Mouse (Mus musculus) cortical plate, adult 2 months (tissue): ENCODE data around the gene Alms1. TPM values are rescaled to one million over a fixed set of nuclear protein-coding genes. Genes with fewer than 3 reads are reported as not detected.
"Not testable (repeated sequence)": the region's sequence is repeated elsewhere in the genome, so short reads cannot be mapped to it uniquely, and the experiment has no call there.

Source experiments
- H3K27ac ChIP-seq: fragments of 200-500 bp; 2 replicates; pipeline ENCODE4 v1.5.1; 2012; ENCODE audit warnings: low read length, control low read depth, inconsistent platforms; ENCODE audit not compliant: insufficient read depth
- H3K4me1 ChIP-seq: fragments of 200-500 bp; 2 replicates; pipeline ENCODE4 v1.6.1; 2011; ENCODE audit warnings: low read length; ENCODE audit not compliant: control insufficient read depth, insufficient read depth
- H3K4me3 ChIP-seq: fragments of 200-500 bp; 2 replicates; pipeline ENCODE4 v1.5.1; 2011; ENCODE audit warnings: mild to moderate bottlenecking, low read length, control low read depth; ENCODE audit not compliant: insufficient read depth
- CTCF ChIP-seq: fragments of 200-500 bp; IDR thresholded peaks from 2 replicates; pipeline ENCODE4 v1.5.1; 2011; ENCODE audit warnings: mild to moderate bottlenecking, control low read depth, low read length; ENCODE audit not compliant: insufficient read depth; ENCODE audit errors: extremely low read depth
- POLR2A ChIP-seq: fragments of 200-500 bp; IDR thresholded peaks from 2 replicates; pipeline ENCODE4 v1.6.1; 2011; ENCODE audit warnings: mild to moderate bottlenecking, low read length, control low read depth; ENCODE audit not compliant: insufficient read depth; ENCODE audit errors: extremely low read depth
- polyA plus RNA-seq: library from polyadenylated mRNA; depleted of rRNA; stranded (reverse); fragments of >200 nt; gene quantifications from 2 replicates; pipeline ENCODE4 v1.2.3, GENCODE M21; 2012

Alms1 gene
- polyA plus RNA-seq, 1 experiment: 4.4 TPM

DNA sequence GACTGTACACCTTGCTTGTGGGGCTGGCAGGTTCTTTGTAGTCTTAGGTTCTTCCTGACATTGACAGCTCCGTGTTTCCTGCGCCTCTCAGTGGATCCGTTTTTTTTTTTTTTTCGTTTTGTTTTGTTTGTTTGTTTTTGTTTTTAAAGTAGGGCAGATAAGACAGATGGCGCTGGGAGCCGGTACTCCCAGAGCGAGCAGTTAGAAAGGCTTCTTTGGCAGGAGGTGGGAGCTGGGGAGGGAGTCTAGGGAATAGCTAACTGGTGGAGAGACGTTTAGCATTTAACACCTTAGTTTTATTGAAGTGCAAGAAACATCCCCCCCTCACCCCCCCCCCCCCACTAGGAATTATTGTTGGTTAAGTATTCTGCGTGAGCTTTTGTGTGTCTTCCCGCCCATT is 833 bp downstream of the Alms1 start:
- H3K4me1 ChIP-seq: no peaks in the 10 kb centered on the region
- no peak for TF ChIP-seq CTCF
- TF ChIP-seq POLR2A: no peak
- H3K27ac ChIP-seq: no peak overlapping the region
- H3K4me3 ChIP-seq: peak overlapping the region; percentile 68

DNA sequence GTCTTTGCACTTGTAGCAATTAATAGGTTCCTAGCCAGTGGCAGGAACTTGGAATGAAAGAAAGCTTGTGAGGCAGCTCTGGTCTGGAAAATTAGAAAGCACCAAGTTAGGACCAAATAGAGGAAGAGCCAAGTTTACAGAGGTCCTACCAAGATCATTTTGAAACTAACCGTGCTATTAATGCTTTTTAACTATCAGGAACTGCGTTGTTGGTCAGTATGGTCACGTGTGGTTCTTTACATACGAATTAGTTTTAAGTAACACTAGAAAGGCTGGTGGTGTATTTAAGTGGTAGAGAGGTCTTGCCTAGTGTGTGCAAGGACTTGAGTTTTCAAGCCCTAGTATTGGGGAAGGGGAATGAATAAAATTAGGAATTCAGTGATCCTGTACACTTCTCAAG is 1.2 kb downstream of the Alms1 start:
- Histone ChIP-seq H3K4me3 (peak overlapping the region; percentile 68), H3K4me1 (no peaks in the 10 kb centered on the region), H3K27ac (no peak overlapping the region)
- TF ChIP-seq CTCF (no peak), POLR2A (no peak)

DNA sequence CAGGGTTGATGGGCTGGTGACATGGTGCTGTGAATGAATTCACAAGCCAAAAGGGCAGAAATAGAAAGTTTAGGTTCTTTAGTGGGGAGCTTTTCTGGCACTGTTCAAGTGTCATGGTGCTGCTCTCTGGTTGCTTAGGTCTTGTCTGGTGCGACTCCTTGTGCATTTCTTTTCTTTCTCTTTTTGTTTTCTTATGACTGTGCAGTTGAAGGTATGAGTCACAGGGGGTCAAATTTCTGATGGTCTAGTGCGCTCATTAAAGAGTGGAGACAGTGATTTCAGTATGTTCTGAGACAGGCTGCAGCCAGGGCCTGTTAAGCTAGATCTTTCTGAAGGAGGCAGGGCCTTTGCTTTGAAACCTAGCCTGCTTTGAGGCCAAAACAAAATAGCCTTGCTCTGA is 2.8 kb downstream of the Alms1 start:
- TF ChIP-seq POLR2A (no peak), CTCF (no peak)
- Histone ChIP-seq H3K4me1 (no peaks in the 10 kb centered on the region), H3K4me3 (no peak overlapping the region), H3K27ac (no peak overlapping the region)

DNA sequence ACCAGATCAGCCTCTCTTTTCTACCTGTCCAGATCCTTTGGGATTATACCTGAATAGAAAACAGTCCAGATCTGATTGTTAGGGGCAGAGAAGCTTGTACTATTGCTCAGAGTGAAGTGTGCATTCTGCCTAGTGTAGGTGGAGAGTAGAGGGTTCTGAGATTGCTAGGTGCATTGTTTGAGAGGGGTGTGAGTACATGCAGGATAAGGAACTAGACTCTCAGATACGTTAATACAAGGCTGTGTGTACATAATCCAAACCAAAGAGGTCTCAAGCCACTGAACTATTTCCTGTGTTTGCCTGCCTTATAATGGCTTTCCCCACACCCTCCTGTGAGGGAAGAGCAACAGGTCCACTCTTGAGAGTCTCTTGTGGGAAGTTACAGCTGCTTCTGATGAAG is 12.0 kb downstream of the Alms1 start:
- Histone ChIP-seq H3K4me3 (no peak overlapping the region), H3K4me1 (no peaks in the 10 kb centered on the region), H3K27ac (no peak overlapping the region)
- TF ChIP-seq POLR2A: no peak
- TF ChIP-seq CTCF: no peak

DNA sequence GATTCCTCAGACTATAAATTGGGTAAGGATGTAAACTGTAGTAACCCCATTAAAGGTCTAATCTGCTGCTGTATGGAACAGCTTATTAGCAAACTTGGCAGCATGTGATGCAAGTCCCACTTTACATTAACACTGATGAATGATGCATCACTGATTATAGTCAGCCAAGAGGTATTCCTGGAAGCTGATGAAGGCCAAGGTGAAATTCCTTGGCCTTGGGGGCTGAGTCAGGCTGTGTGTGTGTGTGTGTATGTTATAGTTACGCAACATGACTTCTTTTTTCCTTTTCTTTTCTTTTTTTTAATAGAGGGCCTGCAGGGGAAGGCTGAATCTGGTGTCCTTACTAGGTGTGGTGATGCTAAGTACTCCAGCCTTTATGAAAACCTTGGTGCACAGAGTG is 23.2 kb downstream of the Alms1 start:
- H3K27ac ChIP-seq: no peak overlapping the region
- TF ChIP-seq CTCF: no peak
- no peak for TF ChIP-seq POLR2A
- no peak overlapping the region for H3K4me3 ChIP-seq
- no peaks in the 10 kb centered on the region for H3K4me1 ChIP-seq

DNA sequence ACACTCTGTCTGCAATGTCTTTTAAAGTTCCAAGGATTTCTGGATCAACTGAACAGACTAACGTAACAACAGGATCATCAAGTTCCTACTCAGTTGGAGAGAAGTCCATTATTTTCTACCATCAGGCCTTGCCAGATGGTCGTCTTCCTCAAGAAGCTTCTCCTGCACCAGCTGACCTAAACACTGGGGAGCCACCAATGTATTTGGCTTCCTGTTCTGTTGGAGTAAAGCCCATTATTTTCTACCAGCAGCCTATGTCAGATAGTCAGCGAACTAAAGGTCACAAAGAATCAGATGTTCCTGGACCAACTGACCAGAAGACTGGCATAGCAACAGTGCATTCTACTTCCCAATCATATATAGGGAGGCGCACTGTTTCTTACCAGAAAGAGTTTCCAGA is 33.5 kb downstream of the Alms1 start:
- TF ChIP-seq POLR2A (no peak), CTCF (no peak)
- no peak overlapping the region for H3K4me3 ChIP-seq
- H3K27ac ChIP-seq: no peak overlapping the region
- no peaks in the 10 kb centered on the region for H3K4me1 ChIP-seq

DNA sequence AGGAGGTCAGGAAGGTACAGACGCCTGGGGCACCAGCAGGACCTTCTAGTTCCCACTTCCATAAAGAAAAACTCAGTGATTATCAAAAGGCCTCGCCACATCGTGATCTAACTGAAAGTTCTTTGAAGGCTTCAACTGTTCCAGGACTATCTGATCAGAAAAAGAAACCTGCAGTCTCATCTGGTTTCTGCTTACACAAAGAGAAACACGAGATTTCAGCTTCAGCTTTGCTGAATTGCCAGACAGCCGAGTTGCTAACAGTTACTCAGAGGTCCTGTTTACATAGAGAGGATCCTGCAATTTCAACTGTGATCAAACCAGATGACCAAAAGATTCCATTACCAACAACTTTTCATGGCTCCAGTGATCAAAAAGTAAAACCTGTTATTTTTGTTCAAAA is 34.3 kb downstream of the Alms1 start:
- Histone ChIP-seq H3K4me1 (no peaks in the 10 kb centered on the region), H3K27ac (no peak overlapping the region), H3K4me3 (no peak overlapping the region)
- TF ChIP-seq POLR2A (no peak), CTCF (no peak)

DNA sequence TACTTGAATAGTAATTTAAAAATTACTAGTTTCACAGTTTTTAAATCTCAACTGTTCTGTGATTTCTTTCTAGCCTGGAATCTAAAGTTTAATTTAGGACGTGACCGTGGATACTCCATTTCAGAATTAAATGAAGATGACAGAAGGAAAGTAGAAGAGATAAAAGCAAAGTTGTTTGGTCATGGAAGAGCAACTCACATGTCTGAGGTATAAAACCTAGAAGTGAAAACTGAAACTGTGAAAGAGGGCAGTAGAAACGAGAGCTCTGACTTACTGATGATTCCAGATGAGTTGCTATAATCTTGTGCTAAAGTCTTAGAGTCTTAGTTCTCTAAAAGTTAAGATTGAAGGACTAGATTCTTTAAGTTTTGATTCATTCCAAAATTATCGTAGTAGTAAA is 37.2 kb downstream of the Alms1 start:
- Histone ChIP-seq H3K4me3 (no peak overlapping the region), H3K27ac (no peak overlapping the region), H3K4me1 (no peaks in the 10 kb centered on the region)
- no peak for TF ChIP-seq POLR2A
- no peak for TF ChIP-seq CTCF

DNA sequence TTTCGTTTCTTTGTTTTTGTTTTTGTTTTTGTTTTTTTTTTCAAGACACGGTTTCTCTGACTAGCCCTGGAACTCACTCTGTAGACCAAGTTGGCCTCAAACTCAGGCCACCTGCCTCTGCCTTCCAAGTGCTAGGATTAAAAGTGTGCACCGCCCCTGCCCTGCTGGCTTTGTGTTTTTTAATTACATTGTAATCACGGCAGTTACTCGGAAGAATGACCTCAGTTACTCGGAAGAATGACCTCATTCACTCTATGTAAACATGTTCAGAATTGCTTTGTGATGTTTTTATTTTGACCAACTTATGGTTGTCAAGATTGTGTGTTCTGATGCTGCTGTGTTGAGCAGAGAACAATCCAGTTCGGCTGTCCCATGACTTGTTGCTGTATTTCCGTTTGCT is 45.8 kb downstream of the Alms1 start:
- H3K27ac ChIP-seq: no peak overlapping the region
- no peak for TF ChIP-seq CTCF
- H3K4me1 ChIP-seq: no peaks in the 10 kb centered on the region
- no peak overlapping the region for H3K4me3 ChIP-seq

DNA sequence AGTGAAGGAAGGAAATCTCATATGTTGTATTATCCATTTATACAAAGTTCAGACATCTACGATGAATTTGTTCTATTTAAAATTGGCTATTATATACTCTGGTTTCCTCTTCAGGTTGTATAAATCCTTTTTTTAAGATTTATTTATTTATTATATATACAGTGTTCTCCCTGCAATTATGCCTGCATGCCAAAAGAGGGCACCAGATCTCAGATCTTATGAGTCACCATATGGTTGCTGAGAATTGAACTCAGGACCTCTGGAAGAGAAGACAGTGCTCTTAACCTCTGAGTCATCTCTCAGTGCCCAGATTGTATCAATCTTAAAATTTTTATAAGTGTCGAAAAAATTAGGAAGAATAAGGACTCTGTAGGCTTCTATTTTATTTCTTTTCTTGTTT is 65.9 kb downstream of the Alms1 start:
- Histone ChIP-seq H3K27ac (no peak overlapping the region), H3K4me1 (no peaks in the 10 kb centered on the region), H3K4me3 (no peak overlapping the region)
- TF ChIP-seq POLR2A (no peak), CTCF (no peak)

DNA sequence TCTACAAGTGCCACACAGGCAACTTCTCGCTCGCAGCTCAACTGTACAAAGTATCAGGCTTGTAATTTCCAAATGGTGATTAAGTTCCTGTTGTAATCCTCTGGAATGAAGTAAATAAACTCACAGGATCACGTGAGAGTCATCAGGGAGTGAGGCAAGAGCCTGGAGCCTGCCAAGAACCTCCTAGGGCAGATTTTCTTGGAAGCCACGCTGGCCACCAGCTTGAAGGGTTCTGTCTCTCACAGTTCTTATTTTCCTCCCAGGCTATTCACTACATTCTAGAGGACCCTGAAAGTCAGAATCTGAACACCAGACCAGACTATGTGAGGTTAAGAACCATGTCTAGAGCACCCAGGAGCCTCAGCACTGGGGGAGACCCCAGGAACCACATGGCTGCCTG is 114.6 kb downstream of the Alms1 start:
- H3K27ac ChIP-seq, H3K4me1 ChIP-seq, H3K4me3 ChIP-seq: not testable (repeated sequence)

DNA sequence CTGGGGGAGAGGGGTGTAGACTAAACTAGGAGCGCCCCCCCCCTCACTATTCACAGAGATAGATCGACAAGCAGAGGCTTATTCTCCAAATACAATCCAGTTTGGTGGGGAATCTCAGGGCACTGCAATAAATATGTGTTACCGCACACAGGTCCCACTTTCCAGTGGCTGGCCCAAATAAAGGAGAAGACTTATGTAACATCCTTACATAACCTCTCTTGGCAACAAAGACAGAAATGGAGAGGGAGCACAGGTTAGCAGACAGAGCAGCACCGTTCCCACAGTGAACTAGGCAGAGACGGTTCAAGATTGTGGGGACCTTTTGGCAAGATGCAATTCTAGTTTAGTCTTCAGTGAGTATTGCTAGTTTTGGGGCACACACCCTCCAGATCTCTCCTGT is 121.9 kb downstream of the Alms1 start:
- H3K27ac ChIP-seq, H3K4me1 ChIP-seq, H3K4me3 ChIP-seq: not testable (repeated sequence)

DNA sequence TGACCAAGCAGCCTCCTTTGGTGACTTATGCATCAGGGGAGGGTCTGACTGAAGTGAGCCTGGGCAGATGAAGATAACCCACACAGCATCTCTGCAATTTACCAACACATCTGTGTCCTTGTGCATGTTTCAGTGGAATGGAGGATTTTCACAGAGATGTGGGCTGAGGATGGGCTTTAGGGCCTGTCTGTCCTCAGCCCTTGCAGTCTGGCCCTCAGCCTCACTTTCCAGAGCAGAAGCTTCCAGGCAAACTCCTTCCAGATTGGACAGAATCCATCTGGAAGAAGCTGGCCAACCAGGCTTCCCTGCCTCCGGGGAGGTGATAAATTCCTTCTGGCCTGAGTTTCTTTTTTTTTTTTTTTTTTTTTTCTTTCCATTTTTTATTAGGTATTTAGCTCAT is 122.3 kb downstream of the Alms1 start:
- not testable (repeated sequence) for H3K4me1 ChIP-seq, H3K4me3 ChIP-seq, H3K27ac ChIP-seq

DNA sequence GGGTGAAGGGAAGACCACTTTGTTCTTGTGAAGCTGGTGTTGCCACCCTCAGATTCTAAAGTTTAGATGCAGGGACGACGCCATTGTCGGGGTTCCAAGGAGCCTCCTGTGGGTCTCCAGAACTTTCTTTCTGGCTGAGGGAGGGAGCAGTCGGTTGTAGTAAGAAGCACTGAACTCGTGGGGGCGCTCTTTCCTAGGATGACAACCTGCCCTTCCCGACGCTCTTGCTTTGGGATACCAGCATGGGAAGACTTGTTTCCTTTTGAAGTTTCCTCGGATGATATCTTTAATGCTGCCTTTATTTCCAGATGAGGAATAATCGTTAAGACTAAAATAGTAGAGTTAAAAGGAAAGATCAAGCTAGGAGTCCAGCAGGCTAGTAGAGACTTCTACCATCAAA is 125.8 kb downstream of the Alms1 start, which contains the start of gene Nat8f7:
Nat8f7 (minus strand) TSS at position 101 of the 400 bp plus-strand sequence.
- H3K4me3 ChIP-seq, H3K27ac ChIP-seq, H3K4me1 ChIP-seq: not testable (repeated sequence)
